Mouse (Mus musculus) forelimb bud, embryonic 11.5 days (tissue): ENCODE measurements at regions not wholly inside any gene's neighbourhood (a gene's known extent, or its start where the extent isn't known, plus 50 kb on each side); places are given as distances from the start of the nearest gene placed in this dataset.
A peak's percentile ranks its signal among the peaks of the same experiment; 100 is the strongest.
"Not testable (repeated sequence)": the region's sequence is repeated elsewhere in the genome, so short reads cannot be mapped to it uniquely, and the experiment has no call there.

Experiments used
- DNase-seq: peaks from one replicate; pipeline ENCODE4 v3.0.0-alpha.2; 2012; ENCODE audit warnings: low read depth, low spot score

GRCm38 (mm10) chr7:69167456-69167855 lies 418.4 kb upstream of the Arrdc4 start:
- peak; percentile 11 for DNase-seq

- DNase-seq = peak; percentile 17
These were observed 412.9 kb upstream of the Arrdc4 start for GRCm38 (mm10) chr7:69161916-69162315.

- peak; percentile 17 for DNase-seq
These were observed 393.3 kb upstream of the Arrdc4 start for GRCm38 (mm10) chr7:69142351-69142750.

GRCm38 (mm10) chr7:69133441-69133840 lies 384.4 kb upstream of the Arrdc4 start:
- DNase-seq = no peak

- DNase-seq = not testable (repeated sequence)
These were observed 352.7 kb upstream of the Arrdc4 start for GRCm38 (mm10) chr7:69101770-69102169.

GRCm38 (mm10) chr7:69097587-69098095 lies 348.6 kb upstream of the Arrdc4 start:
- DNase-seq = no peak

- DNase-seq = no peak
These were observed 325.7 kb upstream of the Arrdc4 start for GRCm38 (mm10) chr7:69074780-69075179.

- DNase-seq = no peak
These were observed 314.0 kb upstream of the Arrdc4 start for GRCm38 (mm10) chr7:69062994-69063393.

- DNase-seq = no peak
These were observed 313.5 kb upstream of the Arrdc4 start for GRCm38 (mm10) chr7:69062506-69062905.

GRCm38 (mm10) chr7:69062094-69062493 lies 313.1 kb upstream of the Arrdc4 start:
- peak; percentile 42 for DNase-seq

- no peak for DNase-seq
These were observed 312.2 kb upstream of the Arrdc4 start for GRCm38 (mm10) chr7:69061242-69061641.

- DNase-seq = no peak
These were observed 267.5 kb upstream of the Arrdc4 start for GRCm38 (mm10) chr7:69016575-69016974.

GRCm38 (mm10) chr7:69015047-69015446 lies 266.0 kb upstream of the Arrdc4 start:
- no peak for DNase-seq

GRCm38 (mm10) chr7:69007237-69007636 lies 258.2 kb upstream of the Arrdc4 start:
- DNase-seq = no peak

GRCm38 (mm10) chr7:68988061-68988460 lies 239.0 kb upstream of the Arrdc4 start:
- DNase-seq = no peak

GRCm38 (mm10) chr7:68983937-68984336 lies 234.9 kb upstream of the Arrdc4 start:
- no peak for DNase-seq

- no peak for DNase-seq
These were observed 234.0 kb upstream of the Arrdc4 start for GRCm38 (mm10) chr7:68982914-68983502.

GRCm38 (mm10) chr7:68978576-68978975 lies 229.5 kb upstream of the Arrdc4 start:
- DNase-seq = no peak

- peak; percentile 67 for DNase-seq
These were observed 228.0 kb upstream of the Arrdc4 start for GRCm38 (mm10) chr7:68976813-68977752.

GRCm38 (mm10) chr7:68975956-68976355 lies 226.9 kb upstream of the Arrdc4 start:
- DNase-seq = no peak

- no peak for DNase-seq
These were observed 226.5 kb upstream of the Arrdc4 start for GRCm38 (mm10) chr7:68975580-68975894.

GRCm38 (mm10) chr7:68974761-68975579 lies 225.9 kb upstream of the Arrdc4 start:
- DNase-seq = no peak
